8 mouse cellular contexts compared by ENCODE assay signal in genomic region chr10:67535972-67536371, GRCm38 (mm10). TPM values are rescaled to one million over a fixed set of nuclear protein-coding genes. Genes with fewer than 3 reads are reported as not detected.
DNase-seq lines count a peak whose midpoint lies in the region; ATAC-seq lines count a peak whose summit lies in the region.

No protein-coding gene starts in this region.

- H3K4me2 ChIP-seq in heart, embryonic 15.5 days = peak overlapping the region; percentile 99
- peak overlapping the region; percentile 99 for H3K4me2 ChIP-seq in lung, embryonic 15.5 days
- H3K4me2 ChIP-seq in neural tube, embryonic 15.5 days = peak overlapping the region; percentile 96

- no peaks in the 10 kb centered on the region for H3K36me3 ChIP-seq in forebrain, embryonic 10.5 days (replicated peaks)
- H3K36me3 ChIP-seq in heart, embryonic 15.5 days = no peaks in the 10 kb centered on the region
- no peaks in the 10 kb centered on the region for H3K36me3 ChIP-seq in lung, embryonic 15.5 days
- H3K36me3 ChIP-seq in neural tube, embryonic 15.5 days = no peaks in the 10 kb centered on the region

- ATAC-seq in heart, embryonic 15.5 days (replicated peaks; ENCODE audit: insufficient number of reproducible peaks, insufficient read depth, low FRiP score, low read depth) = peak; percentile 40; the same call in 1 of the 2 replicates
- peak; percentile 33; the same call in 1 of the 2 replicates for ATAC-seq in lung, embryonic 15.5 days (ENCODE audit: borderline replicate concordance, extremely low read depth, low FRiP score, low TSS enrichment)
- peak; percentile 26; the same call in 1 of the 2 replicates for ATAC-seq in neural tube, embryonic 15.5 days (ENCODE audit: low FRiP score)

- peak overlapping the region; percentile 65; the same call in 1 of the 2 replicates for H3K9ac ChIP-seq in heart, embryonic 15.5 days
- no peak overlapping the region for H3K9ac ChIP-seq in lung, embryonic 15.5 days
- H3K9ac ChIP-seq in neural tube, embryonic 15.5 days (replicated peaks) = 0 out of 2 replicates have a peak overlapping the region, but pooled peaks have one; percentile 28

- H3K4me3 ChIP-seq in forebrain, embryonic 10.5 days = peak overlapping the region; percentile 64
- peak overlapping the region; percentile 75 for H3K4me3 ChIP-seq in heart, embryonic 15.5 days
- peak overlapping the region; percentile 78 for H3K4me3 ChIP-seq in lung, embryonic 15.5 days
- H3K4me3 ChIP-seq in neural tube, embryonic 15.5 days (replicated peaks) = peak overlapping the region; percentile 56

- H3K9me3 ChIP-seq in forebrain, embryonic 10.5 days = no peaks in the 10 kb centered on the region
- H3K9me3 ChIP-seq in heart, embryonic 15.5 days (replicated peaks) = no peaks in the 10 kb centered on the region
- no peaks in the 10 kb centered on the region for H3K9me3 ChIP-seq in lung, embryonic 15.5 days
- H3K9me3 ChIP-seq in neural tube, embryonic 15.5 days (replicated peaks) = no peaks in the 10 kb centered on the region

- DNase-seq in CD8-positive naive resting alpha-beta T cell, adult 2 months (ENCODE audit: low read depth in 2 of 2, low spot score in 2 of 2) = peak; percentile 48 to 54
- peak; percentile 79 for DNase-seq in brain, adult 2 months (ENCODE audit: low read depth, low spot score)
- DNase-seq in forebrain, embryonic 10.5 days (ENCODE audit: extremely low spot score, low spot score) = peak; percentile 73
- peak; percentile 87 for DNase-seq in kidney, postnatal 14 days
- DNase-seq in testis, postnatal 14 days (ENCODE audit: low spot score) = peak; percentile 69

- under 1% methylated on average over 35 of the region's 35 CpGs for WGBS in forebrain, embryonic 10.5 days
- WGBS in heart, embryonic 15.5 days = under 1% methylated on average over 35 of the region's 35 CpGs
- under 1% methylated on average over 35 of the region's 35 CpGs for WGBS in lung, embryonic 15.5 days
- under 1% methylated on average over 35 of the region's 35 CpGs for WGBS in neural tube, embryonic 15.5 days

- H3K27ac ChIP-seq in forebrain, embryonic 10.5 days = 0 out of 2 replicates have a peak overlapping the region, but pooled peaks have one; percentile 15
- no peak overlapping the region for H3K27ac ChIP-seq in heart, embryonic 15.5 days
- no peak overlapping the region for H3K27ac ChIP-seq in lung, embryonic 15.5 days
- H3K27ac ChIP-seq in neural tube, embryonic 15.5 days (replicated peaks) = no peak overlapping the region

- peaks cover 98% of the 10 kb centered on the region for H3K27me3 ChIP-seq in forebrain, embryonic 10.5 days (ENCODE audit: poor library complexity, severe bottlenecking)
- peaks cover 73% of the 10 kb centered on the region for H3K27me3 ChIP-seq in heart, embryonic 15.5 days
- H3K27me3 ChIP-seq in lung, embryonic 15.5 days = peaks cover 89% of the 10 kb centered on the region
- H3K27me3 ChIP-seq in neural tube, embryonic 15.5 days (replicated peaks) = peaks cover 91% of the 10 kb centered on the region

- H3K4me1 ChIP-seq in forebrain, embryonic 10.5 days = peaks cover 55% of the 10 kb centered on the region
- peaks cover 48% of the 10 kb centered on the region for H3K4me1 ChIP-seq in heart, embryonic 15.5 days (replicated peaks)
- H3K4me1 ChIP-seq in lung, embryonic 15.5 days = peaks cover 34% of the 10 kb centered on the region
- peaks cover 49% of the 10 kb centered on the region for H3K4me1 ChIP-seq in neural tube, embryonic 15.5 days

RNA-seq across cellular contexts. Expression of gene Egr2, which starts 0.7 kb away (rescaled TPM):
- 0.05 TPM in 1 of 2 replicates, not detected in the other for polyA plus RNA-seq in forebrain, embryonic 10.5 days (2016; fragmentation: Nextera tagmentation; extraction: Ambion mirVana)
- 1.5 and 1.6 TPM in 2 replicates for polyA plus RNA-seq in heart, embryonic 15.5 days (2015; fragmentation: Nextera tagmentation; extraction: Ambion mirVana)
- 0.34 and 0.57 TPM in 2 replicates for polyA plus RNA-seq in lung, embryonic 15.5 days (2015; fragmentation: Nextera tagmentation; extraction: Ambion mirVana)
- polyA plus RNA-seq in neural tube, embryonic 15.5 days (2015; fragmentation: Nextera tagmentation; extraction: Ambion mirVana) = 1.1 and 1.4 TPM in 2 replicates

RNA-seq across cellular contexts. Expression of gene Ado, which starts 12.8 kb away (rescaled TPM):
- 64.7 and 69.7 TPM in 2 replicates for polyA plus RNA-seq in forebrain, embryonic 10.5 days (2016; fragmentation: Nextera tagmentation; extraction: Ambion mirVana)
- polyA plus RNA-seq in heart, embryonic 15.5 days (2015; fragmentation: Nextera tagmentation; extraction: Ambion mirVana) = 42.1 and 45.1 TPM in 2 replicates
- polyA plus RNA-seq in lung, embryonic 15.5 days (2015; fragmentation: Nextera tagmentation; extraction: Ambion mirVana) = 61.5 and 64.6 TPM in 2 replicates
- polyA plus RNA-seq in neural tube, embryonic 15.5 days (2015; fragmentation: Nextera tagmentation; extraction: Ambion mirVana) = 83.1 and 88.3 TPM in 2 replicates
